Mouse (Mus musculus): ENCODE data around the gene Gm2916. TPM values are rescaled to one million over a fixed set of nuclear protein-coding genes. Genes with fewer than 3 reads are reported as not detected.
"Not testable (repeated sequence)": the region's sequence is repeated elsewhere in the genome, so short reads cannot be mapped to it uniquely, and the experiment has no call there.

Gm2916 gene
- not detected in 2 replicates for polyA plus RNA-seq (2015; fragmentation: Nextera tagmentation; extraction: Ambion mirVana)

GRCm38 (mm10) chr14:3883872-3884271, at the start of gene Gm2916:
Gene Gm2916 (plus strand): TSS chr14:3884172.
- ATAC-seq (ENCODE audit: insufficient number of reproducible peaks, low FRiP score, low TSS enrichment, low read depth); H3K27ac ChIP-seq (replicated peaks); H3K4me1 ChIP-seq; H3K36me3 ChIP-seq; H3K4me3 ChIP-seq (replicated peaks); H3K27me3 ChIP-seq; H3K4me2 ChIP-seq (replicated peaks); H3K9ac ChIP-seq; H3K9me3 ChIP-seq (replicated peaks): not testable (repeated sequence)
- WGBS = no CpG with 5 or more reads among the region's 1 CpGs

- H3K36me3 ChIP-seq; H3K27ac ChIP-seq (replicated peaks); H3K4me2 ChIP-seq (replicated peaks); H3K4me3 ChIP-seq (replicated peaks); H3K9me3 ChIP-seq (replicated peaks); ATAC-seq (ENCODE audit: insufficient number of reproducible peaks, low FRiP score, low TSS enrichment, low read depth); H3K27me3 ChIP-seq; H3K9ac ChIP-seq; H3K4me1 ChIP-seq: not testable (repeated sequence)
- no CpG with 5 or more reads among the region's 2 CpGs for WGBS
These were observed 38.0 kb upstream of the Gm2916 start, which contains the start of gene Gm3033 for GRCm38 (mm10) chr14:3845945-3846344. Gene Gm3033 (plus strand): TSS chr14:3846245.

DNA sequence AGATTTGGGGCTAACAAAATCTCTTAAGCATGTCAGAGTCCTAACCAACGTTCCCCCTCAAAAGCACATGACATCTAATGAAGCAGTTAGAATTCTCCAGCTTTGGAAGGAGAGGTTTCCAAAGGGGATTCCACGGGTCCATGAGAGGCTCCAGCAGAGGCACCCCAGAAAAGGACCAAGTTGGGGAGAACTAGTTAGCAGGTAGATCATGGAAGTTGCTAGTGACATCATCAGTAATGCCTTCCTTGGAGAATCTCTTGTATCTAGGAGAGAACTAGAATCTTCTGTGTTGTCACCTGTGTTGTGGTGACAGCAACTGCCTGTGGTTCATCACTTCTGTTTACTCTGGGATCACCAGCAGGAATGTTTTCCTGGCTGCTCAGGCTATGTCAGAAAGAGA, 47.5 kb downstream of the Gm2916 start, which contains the start of gene Gm3029:
Gene Gm3029, plus strand, starts transcription at position 301 of the 400 bp plus-strand sequence.
- not testable (repeated sequence) for H3K27me3 ChIP-seq; H3K9me3 ChIP-seq (replicated peaks); H3K36me3 ChIP-seq; H3K4me1 ChIP-seq; H3K9ac ChIP-seq; H3K27ac ChIP-seq (replicated peaks); H3K4me2 ChIP-seq (replicated peaks); ATAC-seq (ENCODE audit: insufficient number of reproducible peaks, low FRiP score, low TSS enrichment, low read depth); H3K4me3 ChIP-seq (replicated peaks)
- WGBS = 20% methylated on average over 1 of the region's 2 CpGs

DNA sequence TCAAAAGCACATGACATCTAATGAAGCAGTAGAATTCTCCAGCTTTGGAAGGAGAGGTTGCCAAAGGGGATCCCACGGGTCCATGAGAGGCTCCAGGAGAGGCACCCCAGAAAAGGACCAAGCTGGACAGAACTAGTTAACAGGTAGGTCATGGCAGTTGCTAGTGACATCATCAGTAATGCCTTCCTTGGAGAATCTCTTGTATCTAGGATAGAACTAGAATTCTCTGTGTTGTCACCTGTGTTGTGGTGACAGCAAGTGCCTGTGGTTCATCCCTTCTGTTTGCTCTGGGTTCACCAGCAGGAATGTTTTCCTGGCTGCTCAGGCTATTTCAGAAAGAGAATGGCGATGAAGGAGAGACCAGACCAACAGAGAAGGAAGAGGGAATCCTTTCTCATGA, 79.3 kb downstream of the Gm2916 start, which contains the start of gene Gm3095:
Gene Gm3095, plus strand, starts transcription at position 301 of the 400 bp plus-strand sequence.
- not testable (repeated sequence) for H3K27ac ChIP-seq (replicated peaks); ATAC-seq (ENCODE audit: insufficient number of reproducible peaks, low FRiP score, low TSS enrichment, low read depth)
- WGBS = no CpG with 5 or more reads among the region's 2 CpGs

More for the DNA sequence above, 79.3 kb downstream of the Gm2916 start, which contains the start of gene Gm3095:
- H3K4me1 ChIP-seq; H3K4me3 ChIP-seq (replicated peaks); H3K9ac ChIP-seq; H3K9me3 ChIP-seq (replicated peaks); H3K36me3 ChIP-seq; H3K27me3 ChIP-seq; H3K4me2 ChIP-seq (replicated peaks): not testable (repeated sequence)

Other genes with a start within 250 kb of the Gm2916 start
- not detected in 2 replicates for gene Gm3012, start 249.7 kb upstream of the Gm2916 start, polyA plus RNA-seq (2015; fragmentation: Nextera tagmentation; extraction: Ambion mirVana)
- 0.56 and 0.57 TPM in 2 replicates for gene Gm3020, start 232.1 kb upstream of the Gm2916 start, polyA plus RNA-seq (2015; fragmentation: Nextera tagmentation; extraction: Ambion mirVana)
- gene Gm3043, start 195.4 kb upstream of the Gm2916 start, polyA plus RNA-seq (2015; fragmentation: Nextera tagmentation; extraction: Ambion mirVana) = not detected in 2 replicates
- gene Gm3002, start 74.1 kb upstream of the Gm2916 start, polyA plus RNA-seq (2015; fragmentation: Nextera tagmentation; extraction: Ambion mirVana) = not detected in 2 replicates
- not detected in 2 replicates for gene Gm3033, start 37.9 kb upstream of the Gm2916 start, polyA plus RNA-seq (2015; fragmentation: Nextera tagmentation; extraction: Ambion mirVana)
- gene Gm3029, start 47.6 kb downstream of the Gm2916 start, polyA plus RNA-seq (2015; fragmentation: Nextera tagmentation; extraction: Ambion mirVana) = not detected in 2 replicates
- gene Gm3095, start 79.4 kb downstream of the Gm2916 start, polyA plus RNA-seq (2015; fragmentation: Nextera tagmentation; extraction: Ambion mirVana) = not detected in 2 replicates
- gene Gm3099, start 114.2 kb downstream of the Gm2916 start, polyA plus RNA-seq (2015; fragmentation: Nextera tagmentation; extraction: Ambion mirVana) = not detected in 2 replicates
- gene Gm5796, start 139.8 kb downstream of the Gm2916 start, polyA plus RNA-seq (2015; fragmentation: Nextera tagmentation; extraction: Ambion mirVana) = not detected in 2 replicates
- not detected in 2 replicates for gene Gm3115, start 199.9 kb downstream of the Gm2916 start, polyA plus RNA-seq (2015; fragmentation: Nextera tagmentation; extraction: Ambion mirVana)
- 0.71 and 0.72 TPM in 2 replicates for gene Gm8108, start 226.4 kb downstream of the Gm2916 start, polyA plus RNA-seq (2015; fragmentation: Nextera tagmentation; extraction: Ambion mirVana)

All from embryonic facial prominence, embryonic 15.5 days (tissue).